Mouse (Mus musculus) myocyte (in vitro differentiated cells): ENCODE results near the gene Cend1.

Source experiments
- MAX ChIP-seq: IDR thresholded peaks from one replicate; pipeline ENCODE4 v1.6.1; 2011; ENCODE audit warnings: low read depth, mild to moderate bottlenecking, control low read depth
- MYOD1 ChIP-seq, 3 experiments: IDR thresholded peaks; one replicate each; pipeline ENCODE4 v1.6.1; 2011; ENCODE audit warnings: control low read depth in 2 of 3, low read depth in 2 of 3, mild to moderate bottlenecking in 2 of 3, moderate library complexity in 1 of 3; ENCODE audit not compliant: insufficient read length in 2 of 3, control insufficient read depth in 1 of 3
- POLR2A ChIP-seq: IDR thresholded peaks from one replicate; pipeline ENCODE4 v1.6.1; 2011; ENCODE audit warnings: low read depth, mild to moderate bottlenecking, control low read depth, moderate library complexity; ENCODE audit not compliant: insufficient read length
- USF1 ChIP-seq: IDR thresholded peaks from one replicate; pipeline ENCODE4 v1.6.1; 2011; ENCODE audit warnings: low read depth, mild to moderate bottlenecking, control low read depth, moderate library complexity

DNA sequence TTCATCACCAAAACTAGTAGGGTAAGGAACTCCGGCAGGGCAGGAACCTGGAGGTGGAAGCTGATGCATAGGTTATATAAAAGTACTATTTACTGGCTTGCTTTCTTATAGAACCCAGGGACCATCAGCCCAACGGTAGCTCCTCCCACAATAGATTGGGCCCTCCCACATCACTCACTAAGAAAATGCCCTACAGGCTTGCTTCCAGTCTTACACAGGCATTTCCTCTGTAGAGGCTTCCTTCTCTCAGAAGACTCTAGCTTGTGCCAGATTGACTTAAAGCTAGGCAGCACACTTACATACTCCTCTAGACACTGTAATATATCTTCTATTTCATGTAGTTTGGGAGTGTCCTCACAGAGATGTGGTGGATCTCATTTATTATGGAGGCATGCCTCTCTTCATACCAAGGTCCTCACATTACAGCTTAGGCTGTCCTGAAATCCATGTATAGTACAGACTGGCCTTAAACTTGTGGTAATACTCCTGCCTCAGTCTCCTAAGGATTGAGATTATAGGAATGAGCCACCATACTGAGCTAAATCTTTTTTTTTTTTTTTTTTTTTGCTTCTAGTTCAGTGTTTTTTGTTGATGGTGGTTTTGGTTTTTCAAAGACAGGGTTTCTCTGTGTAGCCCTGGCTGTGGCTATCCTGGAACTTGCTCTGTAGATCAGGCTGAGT lies 41.3 kb downstream of the Cend1 start:
- TF ChIP-seq MAX (no peak), POLR2A (no peak), MYOD1 (IDR thresholded peaks at IDR 0.05; ENCODE audit: control insufficient read depth in 1 of 3, insufficient read length in 2 of 3, low read depth in 2 of 3) (no peak), USF1 (no peak)
